Mouse (Mus musculus): ENCODE data around the gene Stox2.

Gene Stox2

DNA sequence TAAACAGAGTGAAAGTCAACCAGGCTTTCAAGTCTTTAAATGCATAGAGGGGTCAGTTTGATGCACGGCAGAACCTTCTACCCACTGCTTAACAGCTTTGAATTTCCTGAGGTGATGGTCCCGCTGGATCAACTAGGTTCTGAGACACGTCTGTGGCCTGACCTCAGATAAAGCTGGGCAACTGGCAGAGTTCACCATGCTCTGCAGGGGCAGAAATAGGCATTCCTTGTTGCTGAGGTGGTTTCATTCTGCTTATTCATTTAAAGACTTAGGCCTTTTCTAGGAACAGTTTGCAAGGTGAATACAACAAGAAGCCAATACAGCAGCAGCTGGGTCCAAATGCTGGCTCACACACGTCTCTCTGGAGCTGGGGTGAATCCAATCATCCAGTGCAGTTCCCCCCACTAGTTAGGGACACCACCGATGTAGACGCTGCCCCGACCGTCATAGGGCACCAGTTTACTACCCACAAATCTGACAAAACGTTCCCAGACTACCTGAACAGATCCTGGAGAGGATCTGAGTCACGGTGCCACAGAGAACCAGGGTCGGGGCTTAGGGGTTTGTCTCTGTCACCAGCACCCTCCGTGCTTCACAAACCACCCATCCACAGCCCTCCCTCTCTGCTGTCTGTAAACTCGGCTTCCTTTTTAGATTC, 204.6 kb downstream of the Stox2 start:
- no peak for DNase-seq

DNA sequence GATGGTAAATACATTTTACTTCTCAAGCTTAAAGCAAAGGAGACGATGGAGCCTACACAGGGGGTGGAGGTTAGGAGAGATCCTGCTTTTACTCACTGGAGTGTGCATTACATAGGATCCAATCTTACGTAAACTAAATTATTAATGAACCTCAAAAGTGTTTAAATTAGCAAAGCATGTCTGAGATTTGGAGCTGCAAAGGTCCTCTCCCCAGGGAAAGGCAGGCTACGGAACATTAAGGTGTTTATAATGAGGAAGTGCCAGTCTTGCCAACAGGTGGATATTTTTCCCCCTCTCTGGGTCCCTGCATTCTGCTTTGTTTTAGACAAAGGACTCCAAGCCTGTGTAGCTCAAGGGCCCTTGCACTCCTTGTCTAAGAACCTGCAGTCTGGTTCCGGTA, 205.3 kb downstream of the Stox2 start:
- no peak for DNase-seq

DNA sequence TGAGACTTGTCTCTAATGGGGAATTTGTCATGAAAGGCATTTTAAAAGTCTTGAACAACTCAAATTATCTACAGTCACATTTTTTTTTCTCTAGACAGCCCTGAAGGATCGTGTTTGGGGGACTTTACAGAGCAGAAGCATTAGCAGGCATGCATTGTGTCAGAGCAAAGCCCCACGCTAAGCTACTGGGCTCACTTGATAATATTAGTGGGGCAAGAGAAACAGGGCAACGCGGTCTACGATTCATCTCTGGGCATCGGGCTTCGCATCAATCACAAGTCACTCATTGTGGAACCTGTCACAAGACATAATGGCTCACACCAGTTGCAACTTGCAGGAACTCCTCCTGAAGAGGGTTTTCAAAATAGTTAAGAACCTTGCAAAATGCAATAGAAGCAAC, 205.9 kb downstream of the Stox2 start:
- DNase-seq, result no peak

DNA sequence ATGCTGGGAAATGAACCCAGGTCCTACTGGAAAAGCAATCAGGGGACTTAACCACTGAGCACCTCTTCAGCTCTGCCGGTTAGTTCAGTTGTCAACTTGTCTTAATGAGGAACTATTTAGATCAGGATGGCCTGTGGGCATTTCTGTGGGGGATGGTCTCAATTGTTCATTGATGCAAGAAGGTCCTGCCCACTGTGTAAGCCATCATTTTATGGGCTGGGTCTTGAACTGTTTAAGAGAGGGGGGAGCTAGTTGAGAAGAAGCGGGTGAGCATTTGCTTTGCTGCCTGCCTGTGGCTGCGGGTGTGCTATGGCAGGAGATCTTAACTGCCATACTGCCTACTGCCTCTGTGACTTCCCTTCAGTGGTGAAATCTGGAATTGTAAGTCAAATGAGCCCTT, 214.1 kb downstream of the Stox2 start:
- DNase-seq, result no peak

DNA sequence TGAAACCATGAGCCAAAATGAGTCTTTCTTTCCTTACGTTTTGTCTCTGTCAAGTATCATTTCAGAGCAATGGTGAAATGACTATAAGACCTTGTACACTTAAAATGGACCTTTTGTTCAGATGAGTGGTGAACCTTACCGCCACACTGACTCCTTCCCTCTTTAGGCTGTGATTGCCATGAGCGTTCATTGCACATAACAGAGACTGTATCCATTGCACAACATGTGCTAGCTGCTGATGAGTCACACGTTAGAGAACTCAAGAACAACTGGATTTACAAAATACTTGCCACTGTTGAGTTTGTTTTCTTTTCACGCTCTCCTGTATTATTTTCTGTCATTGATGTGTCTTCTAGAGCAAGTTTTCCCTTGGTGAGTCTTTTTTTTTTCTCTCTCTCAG, 216.1 kb downstream of the Stox2 start:
- DNase-seq, result no peak

DNA sequence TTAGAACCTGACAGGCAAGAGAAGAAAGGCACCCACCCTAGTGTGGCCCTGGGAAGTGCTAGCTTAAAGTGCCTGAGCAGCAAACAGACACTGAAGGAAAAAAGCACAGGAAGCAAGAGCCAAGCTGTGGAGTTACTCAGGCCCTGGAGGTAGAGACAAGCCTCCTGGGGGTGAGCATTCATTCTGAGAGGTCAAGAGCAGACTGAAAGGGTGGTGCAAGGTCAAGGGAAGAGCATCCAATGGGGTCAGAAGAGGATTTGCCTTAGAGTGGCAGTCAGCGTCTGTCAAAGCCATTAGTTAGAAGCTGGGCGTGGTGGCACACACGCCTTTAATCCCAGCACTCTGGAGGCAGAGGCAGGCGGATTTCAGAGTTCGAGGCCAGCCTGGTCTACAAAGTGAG, 224.3 kb downstream of the Stox2 start:
- no peak for DNase-seq

DNA sequence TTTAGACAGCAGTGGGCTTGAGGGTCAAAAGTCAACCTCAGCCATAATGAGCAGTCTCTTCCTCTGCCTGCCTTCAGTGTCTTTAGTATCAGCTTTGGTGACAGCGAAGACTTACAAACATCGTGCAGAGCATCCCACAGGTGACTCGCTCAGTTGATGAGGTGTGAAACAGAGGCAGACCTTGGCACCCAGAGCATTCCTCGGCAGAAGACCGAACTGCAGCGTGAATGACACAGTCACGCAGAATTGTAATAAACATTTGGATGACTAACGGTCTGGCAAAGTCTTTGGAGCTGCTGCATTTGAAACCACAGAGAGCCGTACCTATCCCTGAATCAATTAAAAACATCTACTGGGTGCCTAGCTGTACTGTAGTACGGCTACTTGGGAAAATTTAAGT, 225.0 kb downstream of the Stox2 start:
- no peak for DNase-seq

DNA sequence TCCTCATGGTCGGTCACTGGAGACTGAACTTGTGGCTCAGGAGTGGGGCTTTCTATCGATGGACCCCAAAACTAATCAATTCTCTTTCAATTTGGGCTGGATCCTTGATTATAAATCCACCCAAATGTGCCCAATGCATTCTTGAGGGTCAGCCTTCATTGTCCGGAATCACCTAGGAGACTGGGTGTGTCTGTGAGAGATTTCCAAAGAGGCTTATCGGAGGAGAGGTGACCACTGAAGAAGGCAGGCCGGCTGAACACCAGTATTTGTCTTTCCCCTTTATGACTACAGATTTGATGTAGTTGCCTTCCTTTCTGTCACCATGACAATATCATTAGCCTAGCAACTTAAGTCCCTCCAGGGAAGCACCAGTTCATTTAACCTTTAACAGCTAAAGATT, 225.8 kb downstream of the Stox2 start:
- no peak for DNase-seq

DNA sequence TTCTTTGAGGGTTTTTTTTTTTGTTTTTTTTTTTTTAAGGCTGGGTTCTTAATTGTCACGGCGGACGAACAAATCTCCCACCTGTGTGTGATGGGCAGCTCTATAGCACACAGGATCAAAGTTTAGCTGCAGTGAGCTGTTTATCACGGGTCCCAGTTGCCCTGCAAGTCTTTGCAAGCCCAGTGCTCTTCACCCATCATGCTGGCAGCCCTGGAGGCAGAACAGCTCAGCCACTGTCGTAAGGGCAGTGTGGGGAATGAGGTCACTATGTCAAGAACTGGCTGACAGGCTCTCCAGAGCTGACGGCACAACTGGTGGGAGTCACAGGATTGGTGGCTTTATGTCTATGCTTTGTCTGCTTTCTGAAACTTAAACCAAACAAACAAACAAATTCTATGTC, 227.6 kb downstream of the Stox2 start:
- no peak for DNase-seq

DNA sequence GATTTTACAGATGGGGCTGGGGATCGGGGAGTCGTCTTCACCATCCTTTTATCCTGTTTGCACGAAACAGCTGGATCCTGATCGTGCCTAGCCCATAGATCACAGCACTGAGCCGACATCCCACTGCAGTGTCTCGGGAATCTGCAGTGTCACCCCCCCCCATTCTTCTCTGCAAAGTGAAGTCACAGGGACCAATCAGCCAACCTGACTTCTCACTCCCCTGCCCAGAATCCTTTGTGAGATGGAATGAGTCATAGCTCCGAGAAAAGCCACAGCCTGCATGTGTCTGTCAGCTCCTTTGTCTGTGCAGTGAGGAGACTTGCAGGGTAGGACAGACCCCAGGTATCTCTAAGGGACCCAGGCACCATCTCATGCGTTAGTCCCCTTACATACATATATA, 228.1 kb downstream of the Stox2 start:
- DNase-seq, result no peak

DNA sequence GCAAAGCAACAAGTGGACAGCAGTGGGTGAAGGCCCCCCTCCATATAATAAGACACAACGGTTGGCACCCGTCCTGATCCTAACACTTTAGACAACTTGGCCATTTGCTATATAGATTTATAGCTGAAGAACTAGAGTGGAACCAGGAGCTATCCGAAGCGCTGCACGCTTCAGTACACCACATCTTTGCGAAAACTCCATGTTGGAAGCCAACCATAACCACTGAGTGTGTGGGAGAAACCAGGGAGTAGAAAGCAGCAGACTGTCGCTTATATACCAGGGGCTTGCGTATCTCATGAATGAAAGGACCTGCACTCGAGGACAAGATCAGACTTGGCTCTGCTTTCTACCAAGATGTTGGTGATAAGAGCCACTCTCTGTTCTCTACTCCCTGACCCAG, 234.0 kb downstream of the Stox2 start:
- DNase-seq, result no peak

DNA sequence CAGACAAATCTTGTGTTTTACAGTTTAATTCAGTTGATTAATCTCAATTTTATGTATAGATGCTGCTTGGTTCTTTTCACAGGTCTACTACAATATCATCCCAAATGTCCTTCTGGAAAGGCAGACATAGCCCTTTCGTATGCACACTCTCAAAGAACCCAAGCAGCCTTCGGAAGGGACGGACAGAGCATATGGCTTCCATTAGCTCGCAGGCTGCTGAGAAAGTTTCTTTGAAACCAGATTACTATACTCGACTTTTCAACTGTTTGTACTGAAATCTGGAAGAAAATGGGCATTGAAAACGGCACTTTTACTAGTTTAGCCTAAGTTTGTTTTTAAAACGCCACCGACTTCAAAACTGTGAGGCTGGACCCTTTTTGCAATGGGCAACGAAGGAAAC, 234.9 kb downstream of the Stox2 start:
- DNase-seq, result no peak

DNA sequence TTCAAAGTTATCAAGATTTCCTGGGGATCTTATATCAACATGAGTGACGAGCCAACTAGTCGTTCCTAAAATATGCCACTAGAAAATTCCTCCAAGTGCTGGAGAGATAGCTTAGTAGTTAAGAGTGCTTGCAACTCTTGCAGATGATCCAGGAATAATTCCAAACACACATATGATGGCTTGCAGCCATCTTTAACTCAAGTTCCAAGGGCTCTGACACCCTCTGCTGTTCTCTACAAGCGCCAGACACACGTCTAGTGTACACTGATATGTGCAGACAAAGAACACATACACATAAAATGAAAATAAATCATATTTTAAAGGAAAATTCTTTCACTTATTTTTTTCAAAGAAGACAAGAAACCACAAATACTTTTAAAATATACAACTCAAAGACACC, 237.9 kb downstream of the Stox2 start:
- DNase-seq, result no peak

DNA sequence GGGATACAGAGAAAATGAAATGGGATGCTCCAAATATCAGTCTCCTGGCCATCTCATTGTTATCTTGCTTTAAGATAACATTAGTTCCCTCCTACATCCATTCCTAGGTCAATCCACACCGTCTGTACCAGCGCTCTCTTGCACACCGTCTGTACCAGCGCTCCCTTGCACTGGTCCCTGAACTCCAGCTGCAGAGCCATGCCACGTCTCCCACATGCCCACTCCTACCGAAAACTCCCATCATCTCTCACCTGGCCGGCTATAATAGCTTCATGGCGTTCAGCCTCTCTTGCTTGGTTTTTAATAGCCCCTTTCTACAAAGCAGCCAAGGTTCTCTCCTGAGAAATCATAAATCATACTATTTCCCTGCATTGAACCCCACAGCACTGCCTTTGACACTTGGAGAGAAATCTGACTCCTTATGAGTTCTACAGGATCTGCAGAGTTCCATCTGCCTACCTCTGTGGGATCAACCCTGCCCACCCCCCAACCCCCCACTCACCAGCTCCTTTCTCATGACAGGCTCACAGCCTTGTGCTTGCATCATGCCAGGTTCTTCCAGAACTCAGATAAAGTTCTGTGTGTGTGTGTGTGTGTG, 239.4 kb downstream of the Stox2 start:
- no peak for DNase-seq

DNA sequence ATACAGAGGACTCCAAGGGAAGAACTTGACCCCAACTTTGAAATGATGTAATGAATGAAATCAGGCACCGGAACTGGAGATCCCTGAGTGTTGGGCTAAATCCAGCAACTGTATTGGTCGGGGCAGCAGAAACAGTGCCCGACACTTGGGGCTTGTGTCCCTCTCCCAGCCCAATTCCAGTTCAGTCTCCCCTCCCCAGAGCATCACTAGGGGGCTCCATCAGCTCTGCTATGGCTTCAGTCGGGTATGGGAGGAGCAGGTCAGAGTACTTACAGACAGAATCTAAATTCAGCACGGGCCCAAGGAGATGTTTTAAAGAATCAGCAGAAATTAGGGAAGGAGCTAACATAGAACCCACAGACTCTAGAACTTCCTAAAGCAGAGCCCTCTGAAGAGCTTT, 240.7 kb downstream of the Stox2 start:
- no peak for DNase-seq

DNA sequence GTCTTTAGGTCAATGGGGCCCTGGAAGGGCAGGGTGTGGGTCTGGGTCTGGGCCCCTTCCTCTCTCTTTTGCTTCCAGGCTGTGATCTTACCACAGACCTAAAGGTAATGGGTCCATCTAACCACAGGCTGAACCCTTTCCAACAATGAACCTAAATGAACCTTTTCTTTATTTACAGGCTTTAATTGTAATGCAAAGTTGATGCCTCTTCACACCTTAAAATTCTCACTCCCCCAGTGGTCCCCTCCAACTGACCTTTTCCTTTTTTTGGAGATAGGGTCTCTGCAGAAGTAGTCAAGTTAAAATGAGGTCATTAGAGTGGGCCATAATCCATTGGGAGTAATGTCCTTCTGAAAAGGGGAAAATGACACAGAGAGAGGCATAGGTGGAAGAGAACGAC, 249.8 kb downstream of the Stox2 start:
- no peak for DNase-seq

DNA sequence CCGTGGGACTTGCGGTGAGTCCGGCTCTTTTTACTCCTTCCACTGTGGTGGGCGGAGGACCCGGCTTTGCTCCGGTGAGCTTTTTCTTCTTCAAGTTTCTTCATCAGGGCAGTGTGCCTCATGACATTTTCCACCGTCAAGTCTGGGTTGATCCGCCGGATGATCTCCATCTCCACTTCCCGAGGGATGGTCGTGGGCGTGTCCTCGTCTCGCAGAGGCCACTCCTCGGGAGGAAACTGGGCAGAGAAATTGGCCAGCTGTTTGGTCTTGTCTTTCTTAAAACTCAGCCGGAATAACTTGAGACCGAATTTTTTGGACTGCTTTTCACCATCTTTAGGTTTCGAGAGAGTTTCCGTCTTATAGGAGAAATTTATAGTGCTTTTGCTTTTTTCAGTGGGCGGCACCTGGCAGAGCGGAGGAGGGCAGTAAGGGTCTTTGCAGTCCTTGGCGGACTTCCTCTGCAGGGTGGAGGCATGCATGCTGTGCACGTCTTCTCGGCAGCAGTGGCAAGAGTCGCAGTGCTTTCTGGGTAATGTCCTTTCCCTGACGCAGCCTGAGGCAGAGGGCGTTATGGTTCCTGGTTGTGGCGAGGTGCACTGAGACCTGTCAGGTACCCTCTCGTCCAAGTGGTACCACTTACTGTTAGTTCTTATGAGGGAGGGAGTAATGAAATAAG, 252.7 kb downstream of the Stox2 start:
- no peak for DNase-seq

DNA sequence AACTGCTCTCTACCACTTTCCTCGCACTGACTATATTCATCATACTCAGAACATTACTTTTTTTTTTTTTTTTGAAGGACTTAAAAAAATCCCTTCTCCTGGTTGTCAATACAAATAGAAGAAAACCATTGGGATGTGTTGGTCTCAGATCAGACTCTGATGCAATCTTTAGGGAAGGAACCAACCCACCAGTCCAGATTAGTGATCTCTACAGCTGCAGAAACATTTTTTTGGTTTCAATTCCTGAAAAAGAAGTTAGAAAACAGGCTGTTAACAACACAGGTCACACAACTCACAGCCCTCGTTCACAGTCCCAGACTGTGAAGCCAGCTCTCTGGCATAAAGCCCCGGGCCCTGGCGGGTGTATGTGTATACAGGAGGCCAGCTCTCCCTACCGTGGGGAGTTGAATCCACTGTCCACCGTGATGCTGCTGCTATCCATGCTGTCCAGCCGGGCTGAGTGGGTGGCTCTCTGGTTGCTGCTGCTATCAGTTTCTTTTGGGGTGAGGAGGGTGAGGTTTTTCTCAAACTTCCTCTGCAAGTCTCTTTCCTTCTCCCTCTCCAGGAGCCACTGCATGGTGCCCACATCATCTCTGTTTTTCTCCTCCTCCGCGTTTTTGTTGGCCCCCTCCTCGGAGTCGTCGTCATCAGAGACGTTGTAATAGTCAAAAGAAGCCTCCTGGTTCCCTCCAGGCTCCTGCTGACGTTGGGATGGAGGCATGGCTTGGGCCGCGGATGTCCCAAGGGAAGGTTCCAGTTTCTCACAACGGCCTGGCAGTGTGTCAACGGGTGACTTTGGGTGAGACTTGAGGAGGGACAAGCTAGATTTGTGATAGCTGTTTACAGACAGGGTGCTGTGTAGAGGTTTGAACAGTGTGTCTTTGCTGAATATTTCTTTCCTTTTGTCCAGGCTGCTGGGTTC, 254.5 kb downstream of the Stox2 start:
- no peak for DNase-seq

DNA sequence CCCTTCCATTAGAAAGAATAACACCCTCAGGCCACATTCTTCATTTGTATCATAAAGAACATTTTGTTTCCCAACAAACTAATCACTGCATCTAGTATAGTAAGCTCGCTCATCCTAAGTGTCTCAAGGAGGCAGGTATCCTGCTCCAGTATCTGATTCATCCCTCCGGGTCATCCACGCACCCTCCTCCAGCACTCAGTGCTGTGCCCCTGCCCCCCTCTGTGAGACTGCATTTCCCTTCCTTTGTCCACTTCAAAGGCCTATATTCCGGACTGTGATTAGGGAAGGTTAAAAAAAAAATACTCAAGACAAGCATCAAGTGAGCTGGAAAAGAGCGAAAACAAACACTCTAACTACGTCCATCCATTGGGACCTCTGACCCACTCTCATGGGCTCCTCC, 260.8 kb downstream of the Stox2 start:
- DNase-seq, result no peak

DNA sequence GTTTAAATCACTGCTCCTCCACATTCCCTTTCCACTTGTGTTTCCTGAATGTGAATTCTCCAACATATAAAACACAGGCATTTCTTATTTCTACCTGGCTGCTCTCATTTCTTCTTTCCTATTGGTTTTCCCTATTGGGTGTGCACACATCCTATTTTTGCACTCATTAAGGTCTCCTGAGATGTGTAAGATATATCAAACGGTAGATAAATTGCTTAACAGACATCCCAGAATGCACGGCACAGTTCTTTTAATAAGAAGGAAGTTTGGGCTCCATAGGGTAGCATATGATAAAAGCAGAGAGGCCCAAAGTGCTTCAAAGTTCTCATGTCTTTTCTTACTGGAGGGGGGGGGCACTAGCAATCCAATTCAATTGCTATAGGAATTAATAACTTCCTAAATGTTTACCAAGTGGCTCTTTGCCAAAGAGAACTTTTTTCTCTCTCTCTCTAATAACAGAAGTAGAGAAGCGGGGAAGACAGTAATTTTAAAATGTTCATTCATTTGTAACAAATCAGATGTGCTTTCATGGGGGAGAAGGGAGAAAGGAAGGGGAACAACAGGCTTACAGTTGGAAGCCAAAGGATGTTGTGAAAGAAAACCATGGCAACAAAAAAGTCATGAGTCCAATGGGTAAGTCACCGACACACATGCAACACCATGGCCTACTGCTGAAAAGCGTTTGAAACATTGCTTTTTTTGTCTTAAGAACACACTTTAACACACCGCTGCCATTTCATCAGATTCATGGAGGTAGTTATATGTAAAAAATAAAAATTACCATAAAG, 263.2 kb downstream of the Stox2 start:
- no peak for DNase-seq

DNA sequence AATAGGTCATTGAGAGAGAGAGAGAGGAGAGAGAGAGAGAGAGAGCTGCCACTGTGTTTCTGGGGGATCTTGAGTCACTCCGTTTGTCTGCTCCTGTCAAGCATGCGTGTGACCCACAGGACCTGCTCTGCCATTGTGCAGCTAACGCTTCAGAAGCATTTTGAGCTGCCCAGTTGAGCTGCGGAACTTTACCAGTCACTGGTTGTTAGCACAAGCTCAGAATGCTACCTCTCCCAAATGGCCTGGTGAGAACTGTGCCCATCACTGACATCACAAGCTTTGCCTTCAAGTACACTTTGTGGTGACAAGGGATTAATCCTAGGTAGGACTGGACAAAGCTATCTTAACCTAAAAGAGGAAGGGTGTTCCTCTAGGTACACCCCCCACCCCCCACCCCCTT, 263.9 kb downstream of the Stox2 start:
- DNase-seq, result no peak

DNA sequence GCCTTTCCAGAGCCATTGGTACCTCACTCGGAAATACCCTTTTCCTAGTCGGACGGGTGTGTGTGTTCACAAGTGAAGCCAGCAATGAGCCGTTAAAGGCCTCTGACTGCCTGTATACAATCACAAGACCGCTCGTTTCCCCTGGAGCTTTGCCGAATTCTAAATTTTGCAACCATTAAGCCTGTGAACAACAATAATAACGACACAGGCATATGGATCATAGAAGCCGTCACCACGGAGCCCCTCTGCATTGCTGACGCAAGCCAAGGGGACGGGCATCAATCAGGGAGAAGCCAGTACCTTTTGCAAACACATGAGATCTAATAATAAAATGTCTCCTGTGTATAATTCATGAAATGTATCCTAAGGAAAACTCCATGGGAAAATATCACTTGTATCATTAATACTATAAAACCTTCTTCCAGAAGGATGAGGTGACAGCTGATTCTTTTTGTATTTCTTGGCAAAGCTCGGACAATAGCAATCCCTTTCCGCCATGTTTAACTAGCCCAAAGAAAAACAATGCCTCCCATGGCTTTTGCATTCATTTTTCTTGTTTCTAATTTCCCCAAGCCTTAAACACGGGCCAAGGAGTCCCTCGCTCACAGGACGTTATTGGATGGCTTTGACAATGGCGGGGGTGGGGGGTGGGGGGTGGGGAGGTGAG, 265.0 kb downstream of the Stox2 start:
- DNase-seq, result no peak
